Mouse (Mus musculus): ENCODE data around the gene Smc3.

- TF ChIP-seq HCFC1 (IDR thresholded peaks at IDR 0.05; ENCODE audit: borderline replicate concordance, insufficient read depth, low read length) (no peak), CHD2 (IDR thresholded peaks at IDR 0.05; ENCODE audit: low read depth, low read length) (no peak)
Measured at GRCm38 (mm10) chr19:53679981-53680380, 79.8 kb downstream of the Smc3 start.

All from ES-E14 (cell line).